Mouse (Mus musculus): Measurements from ENCODE around the gene Catip. TPM values are rescaled to one million over a fixed set of nuclear protein-coding genes. Genes with fewer than 3 reads are reported as not detected.
"Not testable (repeated sequence)": the region's sequence is repeated elsewhere in the genome, so short reads cannot be mapped to it uniquely, and the experiment has no call there.

The Catip gene
- polyA plus RNA-seq, 1 experiment from 2014 or later: 1.1 TPM

DNA sequence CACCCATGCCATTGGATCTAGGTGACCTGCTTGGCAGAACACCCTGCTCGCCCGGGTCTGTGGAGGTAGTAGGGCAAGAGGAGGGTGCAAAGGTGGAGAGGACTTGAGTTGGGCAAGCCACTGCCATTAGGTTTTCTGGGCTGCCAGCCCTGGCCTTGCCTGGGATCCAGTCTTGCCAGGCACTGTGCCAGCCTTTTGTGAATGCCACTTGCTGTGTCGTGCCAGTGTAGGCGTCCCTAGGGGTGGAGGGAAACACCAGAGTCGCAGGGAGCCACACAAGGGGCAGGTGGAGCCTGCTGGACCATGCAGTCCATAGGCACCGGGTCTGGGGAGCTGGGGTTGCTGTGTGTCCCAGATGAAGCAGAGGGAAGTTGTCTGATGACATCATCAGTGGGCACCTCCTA is 21.5 kb upstream of the Catip start:
- 86% methylated on average over 6 of the region's 6 CpGs for WGBS
- no peak overlapping the region for H3K4me3 ChIP-seq (ENCODE audit: low read length)
- H3K4me1 ChIP-seq (ENCODE audit: control insufficient read depth, insufficient read depth, low read length): peaks cover 22% of the 10 kb centered on the region
- no peak overlapping the region for H3K27ac ChIP-seq (ENCODE audit: low read length)
- no peak overlapping the region for H3K9ac ChIP-seq (ENCODE audit: low read length)
- no peaks in the 10 kb centered on the region for H3K36me3 ChIP-seq (ENCODE audit: control insufficient read depth, insufficient read depth)
- no peaks in the 10 kb centered on the region for H3K27me3 ChIP-seq (ENCODE audit: control insufficient read depth, insufficient read depth, low read length)
- no peak overlapping the region for H3K4me2 ChIP-seq (ENCODE audit: low read depth, low read length)
- H3K9me3 ChIP-seq (replicated peaks; ENCODE audit: control insufficient read depth, low read length): no peaks in the 10 kb centered on the region
- no peak for ATAC-seq (replicated peaks; ENCODE audit: extremely low read depth, insufficient read depth, low FRiP score)

GRCm38 (mm10) chr1:74340992-74341391 is 20.9 kb upstream of the Catip start:
- H3K27ac ChIP-seq (ENCODE audit: low read length); H3K27me3 ChIP-seq (ENCODE audit: control insufficient read depth, insufficient read depth, low read length); H3K4me3 ChIP-seq (ENCODE audit: low read length); H3K36me3 ChIP-seq (ENCODE audit: control insufficient read depth, insufficient read depth); ATAC-seq (replicated peaks; ENCODE audit: extremely low read depth, insufficient read depth, low FRiP score); H3K9ac ChIP-seq (ENCODE audit: low read length); H3K4me2 ChIP-seq (ENCODE audit: low read depth, low read length); H3K9me3 ChIP-seq (replicated peaks; ENCODE audit: control insufficient read depth, low read length): not testable (repeated sequence)
- H3K4me1 ChIP-seq (ENCODE audit: control insufficient read depth, insufficient read depth, low read length): peaks cover 17% of the 10 kb centered on the region
- 90% methylated on average over 4 of the region's 4 CpGs for WGBS

DNA sequence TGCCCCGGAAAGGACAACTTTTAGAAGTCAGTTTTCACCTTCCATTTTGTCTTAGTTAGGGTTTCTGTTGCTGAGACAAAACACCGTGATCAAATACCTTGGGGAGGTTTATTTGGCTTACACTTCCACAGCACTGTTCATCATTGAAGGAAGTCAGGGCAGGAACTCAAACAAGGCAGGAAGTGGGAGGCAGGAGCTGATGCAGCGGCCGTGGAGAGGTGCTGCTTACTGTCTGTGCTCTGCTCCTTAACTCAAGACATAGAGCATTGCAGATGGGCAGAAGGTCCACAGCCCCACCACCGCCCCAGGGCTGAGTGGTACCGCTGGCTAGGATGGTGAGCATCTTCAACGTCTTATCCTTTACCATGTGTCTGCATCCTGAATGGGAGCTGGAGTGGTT is 20.0 kb upstream of the Catip start:
- Histone ChIP-seq H3K27me3 (ENCODE audit: control insufficient read depth, insufficient read depth, low read length) (no peaks in the 10 kb centered on the region), H3K9ac (ENCODE audit: low read length) (no peak overlapping the region), H3K36me3 (ENCODE audit: control insufficient read depth, insufficient read depth) (no peaks in the 10 kb centered on the region), H3K4me1 (ENCODE audit: control insufficient read depth, insufficient read depth, low read length) (peaks cover 14% of the 10 kb centered on the region), H3K27ac (ENCODE audit: low read length) (no peak overlapping the region), H3K4me3 (ENCODE audit: low read length) (no peak overlapping the region), H3K9me3 (replicated peaks; ENCODE audit: control insufficient read depth, low read length) (no peaks in the 10 kb centered on the region), H3K4me2 (ENCODE audit: low read depth, low read length) (no peak overlapping the region)
- no peak for ATAC-seq (replicated peaks; ENCODE audit: extremely low read depth, insufficient read depth, low FRiP score)
- WGBS: 69% methylated on average over 7 of the region's 7 CpGs

DNA sequence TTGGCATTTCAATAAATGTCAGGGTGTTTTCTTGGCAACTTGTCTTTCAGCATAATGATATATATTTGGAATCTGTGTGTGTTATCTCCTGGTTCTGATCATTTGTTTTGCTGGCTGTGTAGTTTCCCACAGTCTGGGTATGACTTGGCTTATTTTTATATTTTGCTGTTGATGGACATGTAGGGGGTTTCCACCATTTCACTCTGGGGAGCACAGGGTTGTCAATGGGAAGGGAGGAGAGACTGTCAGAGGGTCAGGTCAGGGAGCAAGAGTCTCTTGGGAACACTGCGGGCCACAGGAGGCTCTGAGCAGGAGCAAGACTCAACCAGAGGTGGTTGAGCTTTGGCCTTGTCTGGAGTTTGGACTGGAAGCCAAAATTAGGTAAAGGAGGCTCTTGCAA is 19.6 kb upstream of the Catip start:
- Histone ChIP-seq H3K4me1 (ENCODE audit: control insufficient read depth, insufficient read depth, low read length) (peaks cover 10% of the 10 kb centered on the region), H3K9me3 (replicated peaks; ENCODE audit: control insufficient read depth, low read length) (no peaks in the 10 kb centered on the region), H3K4me2 (ENCODE audit: low read depth, low read length) (no peak overlapping the region), H3K27ac (ENCODE audit: low read length) (no peak overlapping the region), H3K4me3 (ENCODE audit: low read length) (no peak overlapping the region), H3K9ac (ENCODE audit: low read length) (no peak overlapping the region), H3K27me3 (ENCODE audit: control insufficient read depth, insufficient read depth, low read length) (no peaks in the 10 kb centered on the region), H3K36me3 (ENCODE audit: control insufficient read depth, insufficient read depth) (no peaks in the 10 kb centered on the region)
- 90% methylated on average over 1 of the region's 1 CpGs for WGBS
- ATAC-seq (replicated peaks; ENCODE audit: extremely low read depth, insufficient read depth, low FRiP score): no peak

DNA sequence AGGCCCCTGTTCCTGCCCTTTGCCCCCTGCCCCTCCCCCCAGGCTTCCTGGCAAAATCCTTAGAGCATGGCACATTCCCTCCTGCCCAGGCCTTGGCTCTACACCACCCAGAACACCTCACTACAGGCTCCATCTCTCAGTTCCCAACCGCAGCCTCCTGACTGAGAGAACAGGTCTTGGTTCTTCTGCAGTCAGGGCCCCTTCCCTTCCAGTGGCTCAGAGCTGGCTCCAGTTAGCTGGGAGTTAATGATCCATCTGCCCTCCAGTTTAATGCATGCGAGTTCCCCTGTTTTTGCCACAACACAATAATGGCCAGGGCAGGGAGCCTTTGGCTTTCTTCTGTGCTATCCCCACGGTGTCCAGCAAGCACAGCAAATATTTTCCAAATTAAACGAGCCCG is 18.7 kb upstream of the Catip start:
- H3K4me1 ChIP-seq (ENCODE audit: control insufficient read depth, insufficient read depth, low read length): peaks cover 5% of the 10 kb centered on the region; the same call in 1 of the 2 replicates
- no peak overlapping the region for H3K9ac ChIP-seq (ENCODE audit: low read length)
- H3K36me3 ChIP-seq (ENCODE audit: control insufficient read depth, insufficient read depth): no peaks in the 10 kb centered on the region
- no peaks in the 10 kb centered on the region for H3K27me3 ChIP-seq (ENCODE audit: control insufficient read depth, insufficient read depth, low read length)
- ATAC-seq (replicated peaks; ENCODE audit: extremely low read depth, insufficient read depth, low FRiP score): no peak
- no peak overlapping the region for H3K4me2 ChIP-seq (ENCODE audit: low read depth, low read length)
- H3K27ac ChIP-seq (ENCODE audit: low read length): no peak overlapping the region
- H3K4me3 ChIP-seq (ENCODE audit: low read length): no peak overlapping the region
- WGBS: 77% methylated on average over 5 of the region's 5 CpGs
- no peaks in the 10 kb centered on the region for H3K9me3 ChIP-seq (replicated peaks; ENCODE audit: control insufficient read depth, low read length)

DNA sequence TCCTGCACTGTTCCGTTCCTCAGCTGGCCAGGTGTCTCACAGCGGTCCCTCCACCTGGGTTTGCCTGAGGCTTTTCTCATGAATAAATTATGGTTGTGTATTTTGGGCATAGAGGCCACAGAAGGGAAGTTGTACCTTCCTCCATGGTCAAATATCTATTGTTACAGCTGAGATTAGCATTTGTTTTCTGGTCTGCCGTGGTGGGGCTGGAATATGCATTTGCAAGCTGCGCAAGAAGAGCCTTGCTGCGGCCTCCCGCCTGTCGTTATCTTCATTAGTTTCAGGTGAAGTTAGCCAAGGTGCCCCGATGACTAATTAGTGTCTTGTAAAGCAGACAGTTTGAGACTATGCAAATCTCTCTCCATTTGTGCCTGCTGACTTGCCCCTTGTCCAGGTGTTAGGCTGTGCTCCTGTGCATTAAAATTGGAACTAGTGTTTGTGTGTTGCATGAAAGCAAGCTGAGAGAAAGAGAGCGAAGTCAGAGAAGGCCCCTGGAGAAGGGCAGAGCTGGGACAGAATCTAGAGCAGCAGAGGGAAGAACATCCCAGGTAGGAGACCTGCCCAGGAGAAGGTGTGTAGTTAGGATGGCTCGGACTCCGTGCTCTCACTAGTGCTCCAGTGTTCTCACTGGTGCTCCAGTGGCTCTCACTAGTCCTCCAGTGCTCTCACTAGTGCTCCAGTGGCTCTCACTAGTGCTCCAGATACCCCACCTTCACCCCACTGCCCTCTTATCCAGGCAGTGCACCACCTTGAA is 17.6 kb upstream of the Catip start:
- Histone ChIP-seq H3K4me3 (ENCODE audit: low read length) (no peak overlapping the region), H3K27ac (ENCODE audit: low read length) (no peak overlapping the region), H3K4me2 (ENCODE audit: low read depth, low read length) (no peak overlapping the region), H3K9ac (ENCODE audit: low read length) (no peak overlapping the region), H3K4me1 (ENCODE audit: control insufficient read depth, insufficient read depth, low read length) (peaks cover 5% of the 10 kb centered on the region; the same call in 1 of the 2 replicates), H3K36me3 (ENCODE audit: control insufficient read depth, insufficient read depth) (0 out of 2 replicates have a peak, but pooled peaks cover 2% of the 10 kb centered on the region), H3K27me3 (ENCODE audit: control insufficient read depth, insufficient read depth, low read length) (no peaks in the 10 kb centered on the region), H3K9me3 (replicated peaks; ENCODE audit: control insufficient read depth, low read length) (no peaks in the 10 kb centered on the region)
- ATAC-seq (replicated peaks; ENCODE audit: extremely low read depth, insufficient read depth, low FRiP score): no peak
- WGBS: 82% methylated on average over 11 of the region's 11 CpGs

DNA sequence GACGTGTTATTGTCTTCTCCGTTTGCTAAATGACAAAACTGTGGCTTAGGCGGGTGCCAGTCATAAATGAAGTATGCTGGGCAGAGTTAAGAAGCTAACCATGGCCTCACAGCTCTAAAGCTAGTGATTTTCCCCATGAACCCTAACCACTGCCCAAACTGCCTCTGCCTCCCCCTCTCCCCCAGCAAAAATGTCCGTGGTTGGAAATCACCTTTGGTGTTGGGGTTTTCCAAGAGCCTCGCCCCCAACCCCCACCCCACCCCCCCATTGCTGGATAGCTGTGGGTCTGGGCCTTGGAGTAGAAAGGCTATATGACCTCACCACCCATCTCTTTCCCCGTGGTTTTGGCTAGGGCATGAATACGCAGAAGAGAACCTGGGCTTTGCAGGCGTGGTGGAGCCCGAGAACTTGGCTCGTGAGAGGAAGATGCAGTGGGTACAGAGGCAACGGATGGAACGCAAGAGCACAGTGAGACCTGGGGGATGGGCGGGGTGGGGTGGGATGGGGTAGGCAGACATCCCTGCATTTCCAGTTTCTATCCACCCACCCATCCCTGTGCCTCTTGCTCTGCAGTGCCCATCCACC is 10.6 kb upstream of the Catip start:
- Histone ChIP-seq H3K9me3 (replicated peaks; ENCODE audit: control insufficient read depth, low read length) (no peaks in the 10 kb centered on the region), H3K27ac (ENCODE audit: low read length) (no peak overlapping the region), H3K4me1 (ENCODE audit: control insufficient read depth, insufficient read depth, low read length) (no peaks in the 10 kb centered on the region), H3K9ac (ENCODE audit: low read length) (no peak overlapping the region), H3K4me3 (ENCODE audit: low read length) (no peak overlapping the region), H3K4me2 (ENCODE audit: low read depth, low read length) (no peak overlapping the region), H3K27me3 (ENCODE audit: control insufficient read depth, insufficient read depth, low read length) (no peaks in the 10 kb centered on the region), H3K36me3 (ENCODE audit: control insufficient read depth, insufficient read depth) (peaks cover 21% of the 10 kb centered on the region)
- ATAC-seq (replicated peaks; ENCODE audit: extremely low read depth, insufficient read depth, low FRiP score): no peak
- 84% methylated on average over 13 of the region's 13 CpGs for WGBS

DNA sequence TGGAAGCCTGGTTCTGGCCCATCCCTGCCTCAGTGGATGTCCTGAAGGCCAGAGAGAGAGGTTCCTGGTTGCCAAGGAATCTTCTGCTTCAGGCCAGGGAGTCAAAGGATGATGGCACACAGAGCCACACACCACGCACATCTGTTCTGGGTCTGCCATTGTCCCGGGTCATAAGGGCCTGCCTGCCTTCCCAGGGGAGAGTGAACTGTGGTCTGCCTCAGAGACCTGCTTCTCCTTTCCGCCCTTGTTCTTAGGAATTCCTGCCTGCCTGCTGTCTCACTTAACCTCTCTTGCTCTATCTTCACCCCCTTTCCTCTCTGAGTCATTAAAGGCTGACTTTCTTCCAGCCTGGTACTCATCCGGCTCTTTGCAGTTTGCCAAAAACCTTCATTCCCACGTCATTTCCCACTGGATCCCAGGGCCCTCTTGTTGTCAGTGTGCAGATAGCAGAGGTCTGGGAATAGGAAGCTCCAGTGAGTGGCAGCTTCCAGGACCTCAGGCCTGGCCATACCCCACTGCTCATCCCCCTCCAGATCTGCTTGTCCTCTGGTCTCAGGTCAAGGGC is 9.3 kb upstream of the Catip start:
- Histone ChIP-seq H3K4me2 (ENCODE audit: low read depth, low read length) (no peak overlapping the region), H3K9me3 (replicated peaks; ENCODE audit: control insufficient read depth, low read length) (no peaks in the 10 kb centered on the region; the same call in 1 of the 2 replicates), H3K4me1 (ENCODE audit: control insufficient read depth, insufficient read depth, low read length) (no peaks in the 10 kb centered on the region), H3K36me3 (ENCODE audit: control insufficient read depth, insufficient read depth) (peaks cover 21% of the 10 kb centered on the region), H3K27me3 (ENCODE audit: control insufficient read depth, insufficient read depth, low read length) (no peaks in the 10 kb centered on the region), H3K9ac (ENCODE audit: low read length) (no peak overlapping the region), H3K27ac (ENCODE audit: low read length) (no peak overlapping the region), H3K4me3 (ENCODE audit: low read length) (no peak overlapping the region)
- WGBS: 63% methylated on average over 5 of the region's 5 CpGs
- peak; percentile 54 for ATAC-seq (replicated peaks; ENCODE audit: extremely low read depth, insufficient read depth, low FRiP score)
